Mouse (Mus musculus) small intestine, adult 2 months (tissue): ENCODE results near the gene Camkk2.

Experiments used
- CTCF ChIP-seq: fragments of 200-500 bp; IDR thresholded peaks from 2 replicates; pipeline ENCODE4 v1.5.1; 2012; ENCODE audit warnings: low read depth, mild to moderate bottlenecking, control low read depth, inconsistent platforms, low read length, moderate library complexity, mixed read lengths; ENCODE audit not compliant: insufficient replicate concordance, insufficient read length; ENCODE audit errors: extremely low read depth
- POLR2A ChIP-seq: fragments of 200-500 bp; IDR thresholded peaks from 2 replicates; pipeline ENCODE4 v1.6.1; 2012; ENCODE audit warnings: low read depth, mild to moderate bottlenecking, control low read depth, inconsistent platforms, low read length, moderate library complexity

DNA sequence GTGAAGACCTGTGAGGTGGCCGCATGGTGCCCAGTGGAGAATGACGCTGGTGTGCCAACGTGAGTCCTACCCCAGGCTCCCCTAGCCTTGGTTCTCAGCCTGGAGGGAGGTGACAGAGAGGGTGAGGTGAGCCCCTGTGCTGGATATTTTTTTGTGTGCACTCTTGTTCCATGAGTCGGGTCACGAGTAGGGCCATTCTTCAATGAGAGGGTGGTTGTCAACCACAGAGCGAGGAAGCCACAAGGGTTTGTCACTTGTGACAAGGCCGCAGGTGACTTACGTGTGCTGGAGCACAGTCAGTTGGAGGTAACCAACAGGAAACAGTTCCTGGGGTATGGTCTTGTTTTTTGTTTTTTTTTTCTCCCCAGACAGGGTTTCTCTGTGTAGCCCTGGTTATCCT is 60.0 kb downstream of the Camkk2 start:
- TF ChIP-seq CTCF: no peak
- TF ChIP-seq POLR2A: no peak
